Mouse (Mus musculus): ENCODE data around the gene Il23a.
"Not testable (repeated sequence)": the region's sequence is repeated elsewhere in the genome, so short reads cannot be mapped to it uniquely, and the experiment has no call there.

The Il23a gene

DNA sequence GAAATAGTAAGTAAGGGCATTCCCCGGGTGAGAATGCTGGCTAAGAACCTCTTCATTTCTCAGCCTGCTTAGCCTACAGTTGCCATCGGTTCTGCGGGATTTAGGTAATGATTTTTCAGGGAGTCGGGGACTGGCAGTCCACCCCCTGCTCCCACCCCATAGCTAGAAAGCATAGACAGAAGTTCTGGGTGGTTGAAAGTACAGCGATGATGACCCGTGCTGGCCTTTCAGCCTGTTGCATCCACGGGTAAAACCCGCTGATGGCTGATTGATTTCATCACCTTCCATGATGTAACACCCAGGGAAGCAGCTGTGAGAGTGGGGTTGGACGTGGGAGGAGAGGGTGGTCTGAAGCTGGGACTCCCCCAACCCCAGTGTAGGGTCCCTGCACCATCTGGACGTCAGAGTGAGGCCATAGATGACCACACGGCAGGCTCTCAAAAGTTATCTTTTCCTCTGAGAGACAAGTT is at the start of gene Il23a:
TSS of gene Il23a (minus strand) at position 51 of the 470 bp plus-strand sequence.
- DNase-seq (ENCODE audit: low spot score): no peak

DNA sequence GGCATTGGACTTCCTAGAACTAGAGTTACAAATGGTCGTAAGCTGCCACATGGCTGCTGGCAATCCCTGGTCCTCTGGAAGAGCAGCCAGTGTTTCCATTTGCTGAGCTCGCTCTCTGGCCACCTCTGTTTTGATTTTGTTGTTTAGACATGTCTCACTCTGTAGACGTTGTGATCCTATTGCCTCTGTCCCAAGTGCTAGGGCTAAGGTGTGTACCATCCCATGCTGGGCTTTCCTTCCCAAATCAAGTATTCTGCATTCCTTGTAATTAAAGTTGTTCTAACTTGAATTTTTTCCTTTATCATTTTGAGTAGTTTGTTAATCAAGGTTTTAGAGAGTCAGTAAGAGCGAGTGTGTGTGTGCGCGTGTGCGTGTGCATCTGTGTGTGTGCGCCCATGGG is 49.0 kb upstream of the Il23a start:
- no peak for DNase-seq (ENCODE audit: low spot score)

DNA sequence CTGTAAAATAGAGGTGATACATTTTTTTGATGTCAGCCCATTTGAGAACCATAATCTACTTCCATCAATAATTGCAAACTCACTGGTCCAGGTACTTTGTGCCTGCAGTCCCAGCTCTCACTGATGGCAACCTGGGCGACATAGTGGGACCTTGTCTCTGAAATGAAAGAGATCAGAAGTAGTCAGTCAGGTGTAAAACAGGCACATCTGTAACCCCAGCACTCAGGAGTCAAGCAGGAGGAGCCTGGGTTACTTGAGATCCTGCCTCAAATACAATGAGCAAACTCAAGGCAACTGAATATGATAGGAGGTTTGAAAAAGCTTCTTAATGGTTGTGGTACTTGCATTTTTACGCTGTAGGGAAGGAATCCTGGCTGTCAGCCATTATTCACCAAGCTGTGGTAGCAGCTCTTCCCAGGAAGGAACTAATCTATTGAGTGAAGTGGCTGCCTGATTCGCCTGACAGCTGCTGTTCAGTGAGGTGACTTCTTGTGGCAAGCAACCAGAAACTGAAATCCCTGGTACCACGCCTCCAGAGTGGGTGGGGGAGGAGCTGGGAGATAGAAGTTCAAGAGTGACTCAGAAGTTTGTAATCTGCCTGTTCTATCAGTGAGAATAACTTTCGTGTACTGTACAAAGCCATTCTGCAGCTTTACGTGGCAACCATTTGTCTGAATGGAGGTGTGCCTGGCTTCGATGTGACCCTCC is 46.2 kb upstream of the Il23a start:
- DNase-seq (ENCODE audit: low spot score): peak; percentile 81

DNA sequence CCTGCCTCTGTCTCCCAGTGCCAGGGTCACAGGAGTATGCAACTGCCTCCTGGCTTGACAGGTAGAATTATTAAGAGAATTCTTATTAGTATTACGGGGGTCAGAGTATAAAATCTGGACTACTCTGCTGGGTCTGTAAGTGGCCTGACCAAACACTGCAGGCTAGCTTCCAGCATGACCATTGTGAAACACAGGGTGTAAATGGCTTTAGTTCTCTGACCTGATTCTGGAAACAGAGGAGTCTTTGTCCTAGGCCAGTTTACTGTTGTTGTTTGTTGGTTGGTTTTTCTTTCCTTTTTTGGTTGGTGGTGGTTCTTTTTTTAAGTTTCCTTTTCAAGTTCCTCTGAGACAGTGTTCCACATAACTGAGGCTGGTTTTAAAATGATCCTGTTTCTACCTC is 44.9 kb upstream of the Il23a start:
- no peak for DNase-seq (ENCODE audit: low spot score)

DNA sequence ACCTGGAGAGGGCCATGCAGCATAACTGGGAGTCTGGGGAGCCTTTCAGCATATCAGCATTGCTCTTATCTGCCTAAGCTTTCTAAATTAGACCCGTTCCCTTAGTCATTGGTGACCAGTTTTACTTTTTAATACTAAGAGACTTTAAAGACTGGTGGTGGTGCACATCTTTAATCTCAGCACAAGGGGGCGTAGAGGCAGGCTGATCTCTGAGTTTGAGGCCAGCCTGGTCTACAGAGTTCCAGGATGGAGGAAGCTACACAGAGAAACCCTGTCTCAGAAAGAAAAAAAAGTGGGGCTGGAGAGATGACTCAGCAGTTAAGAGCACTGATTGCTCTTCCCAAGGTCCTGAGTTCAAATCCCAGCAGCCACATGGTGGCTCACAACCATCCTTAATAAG is 41.7 kb upstream of the Il23a start:
- DNase-seq (ENCODE audit: low spot score): peak; percentile 9

DNA sequence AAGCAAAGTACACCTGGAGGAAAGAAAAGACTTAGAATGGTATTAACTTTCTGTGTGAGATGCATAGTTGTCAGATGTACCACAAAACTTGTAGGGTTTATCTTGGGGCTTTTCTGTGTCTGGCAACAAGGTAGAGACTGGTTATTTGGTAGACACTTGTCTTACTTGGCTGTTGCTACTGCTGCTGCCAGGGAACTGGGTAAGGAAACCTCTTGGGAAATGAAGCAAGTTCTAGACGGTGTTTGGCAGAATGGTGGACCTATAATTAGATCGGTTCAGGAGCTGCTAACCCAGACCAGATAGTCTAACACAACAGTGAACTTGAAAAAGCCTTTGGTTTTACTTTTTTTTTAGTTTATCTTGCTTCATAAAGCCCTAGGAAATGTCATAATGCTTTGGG is 40.4 kb upstream of the Il23a start:
- DNase-seq (ENCODE audit: low spot score): no peak

DNA sequence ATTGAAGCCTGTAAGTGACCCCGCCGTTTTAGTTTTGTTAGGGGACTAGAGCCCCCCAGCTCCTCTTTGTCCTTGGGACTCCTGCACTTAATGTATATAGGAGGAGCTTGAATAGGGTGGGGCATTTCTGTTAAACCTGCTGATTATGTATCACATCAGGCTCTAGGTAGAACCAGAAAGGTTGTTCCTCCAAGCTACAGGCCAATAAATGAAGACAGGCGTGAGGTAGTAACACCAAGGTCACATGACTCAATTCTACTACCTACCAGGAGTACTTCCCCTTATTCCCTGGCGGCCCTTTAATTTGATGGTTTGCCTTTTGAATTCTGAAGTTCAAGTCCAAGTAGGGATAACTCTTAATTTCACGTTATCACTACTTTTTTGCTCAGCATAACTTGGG is 39.9 kb upstream of the Il23a start:
- DNase-seq (ENCODE audit: low spot score): no peak

DNA sequence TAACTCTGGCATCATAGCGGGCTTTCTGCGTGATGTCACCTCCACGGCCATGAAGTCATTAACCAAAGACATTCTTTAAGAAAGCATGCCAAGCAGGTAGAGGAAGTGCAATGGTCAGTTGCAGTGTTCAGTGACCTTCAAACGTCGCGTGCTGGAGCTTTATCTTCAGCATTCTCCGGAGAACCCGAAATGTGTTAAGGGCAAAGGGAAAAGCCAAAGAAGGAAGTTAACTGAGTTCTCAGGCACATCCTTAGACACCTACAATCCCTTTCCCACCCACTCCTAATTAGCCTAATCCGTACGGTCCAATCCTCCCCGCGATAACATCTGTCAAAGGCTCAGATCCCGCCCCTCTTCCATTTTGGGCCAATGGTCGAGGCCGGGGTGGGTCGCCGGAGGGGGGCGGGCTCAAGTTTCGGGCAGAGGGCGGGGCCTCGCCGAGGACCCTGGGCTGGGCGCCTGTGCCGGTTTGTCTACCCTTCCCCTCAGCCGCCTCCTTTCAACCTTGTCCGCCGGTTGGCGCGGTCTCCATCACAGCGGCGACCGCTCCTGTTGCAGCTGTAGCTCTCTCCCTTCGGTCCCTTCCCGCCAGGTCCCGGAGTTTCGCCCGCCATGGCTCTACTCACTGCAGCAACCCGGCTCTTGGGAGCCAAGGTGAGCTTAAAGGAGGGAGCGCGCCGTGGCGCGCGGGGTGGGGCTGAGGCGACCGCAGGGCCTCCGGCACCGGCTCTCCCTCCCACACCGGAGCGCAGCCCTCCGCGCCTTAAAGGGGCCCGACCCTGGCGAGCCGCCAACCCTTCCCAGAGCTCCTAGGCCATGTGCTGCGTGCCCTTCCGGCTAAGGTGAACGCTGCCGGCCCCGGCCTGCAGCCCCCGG is 39.0 kb upstream of the Il23a start, which contains the start of gene Cs:
TSS of gene Cs (plus strand) at position 429 of the 876 bp plus-strand sequence.
- peak; percentile 96 for DNase-seq (ENCODE audit: low spot score)

DNA sequence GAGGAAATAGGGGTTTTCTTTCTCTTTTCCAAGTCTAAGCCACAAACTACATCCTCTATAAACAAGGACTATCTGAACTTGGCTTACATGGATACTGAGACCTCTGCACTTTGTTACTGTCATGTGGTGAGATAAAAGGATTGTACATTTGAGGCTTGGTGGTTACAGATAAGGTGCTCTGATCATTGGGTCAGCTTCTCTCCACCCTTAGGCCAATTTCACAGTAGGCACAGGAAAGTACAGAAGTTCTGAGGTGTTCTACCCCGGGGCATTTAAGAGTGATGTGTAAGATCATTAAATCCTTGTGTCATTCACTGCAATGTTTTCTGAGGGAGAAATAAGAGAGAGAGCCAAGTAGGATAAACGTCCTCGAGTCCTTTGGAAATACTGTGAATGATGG is 38.0 kb upstream of the Il23a start:
- DNase-seq (ENCODE audit: low spot score): no peak

DNA sequence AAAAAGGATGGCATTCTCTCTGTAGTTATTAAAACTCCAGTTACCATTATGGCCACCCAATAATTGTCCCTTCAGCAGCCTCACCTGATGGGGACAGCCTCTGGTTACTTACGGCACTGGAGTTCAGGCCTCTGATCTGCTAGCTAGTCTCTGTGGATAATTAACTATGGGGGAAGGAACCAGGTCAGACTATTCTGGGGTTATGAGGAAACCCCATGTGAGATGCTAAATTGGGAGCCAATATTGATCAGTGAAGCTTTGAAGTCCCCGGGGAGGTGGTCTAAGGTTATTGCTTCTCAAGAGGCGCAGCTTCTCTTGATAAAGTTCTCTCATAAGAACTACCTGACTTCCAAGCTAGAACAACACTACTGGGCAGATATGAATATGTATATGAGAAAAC is 37.6 kb upstream of the Il23a start:
- DNase-seq (ENCODE audit: low spot score): no peak

DNA sequence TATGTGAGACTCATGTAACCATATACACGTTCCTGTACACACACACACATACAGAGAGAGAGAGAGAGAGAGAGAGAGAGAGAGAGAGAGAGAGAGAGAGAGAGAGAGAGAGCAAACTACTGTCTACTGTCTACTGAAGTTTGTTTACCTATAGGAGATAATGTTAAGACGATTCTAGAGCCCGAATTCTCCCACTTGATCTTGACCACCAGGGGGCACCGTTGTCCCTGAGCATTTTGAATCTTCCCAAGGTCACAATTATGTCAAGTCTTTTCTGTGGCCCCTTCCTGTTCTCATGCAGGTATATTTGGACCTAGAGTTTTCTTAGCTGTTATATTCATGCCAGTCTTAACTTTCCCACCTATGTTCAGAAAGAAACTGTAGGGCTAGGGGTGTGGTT is 37.0 kb upstream of the Il23a start:
- DNase-seq (ENCODE audit: low spot score): peak; percentile 79

DNA sequence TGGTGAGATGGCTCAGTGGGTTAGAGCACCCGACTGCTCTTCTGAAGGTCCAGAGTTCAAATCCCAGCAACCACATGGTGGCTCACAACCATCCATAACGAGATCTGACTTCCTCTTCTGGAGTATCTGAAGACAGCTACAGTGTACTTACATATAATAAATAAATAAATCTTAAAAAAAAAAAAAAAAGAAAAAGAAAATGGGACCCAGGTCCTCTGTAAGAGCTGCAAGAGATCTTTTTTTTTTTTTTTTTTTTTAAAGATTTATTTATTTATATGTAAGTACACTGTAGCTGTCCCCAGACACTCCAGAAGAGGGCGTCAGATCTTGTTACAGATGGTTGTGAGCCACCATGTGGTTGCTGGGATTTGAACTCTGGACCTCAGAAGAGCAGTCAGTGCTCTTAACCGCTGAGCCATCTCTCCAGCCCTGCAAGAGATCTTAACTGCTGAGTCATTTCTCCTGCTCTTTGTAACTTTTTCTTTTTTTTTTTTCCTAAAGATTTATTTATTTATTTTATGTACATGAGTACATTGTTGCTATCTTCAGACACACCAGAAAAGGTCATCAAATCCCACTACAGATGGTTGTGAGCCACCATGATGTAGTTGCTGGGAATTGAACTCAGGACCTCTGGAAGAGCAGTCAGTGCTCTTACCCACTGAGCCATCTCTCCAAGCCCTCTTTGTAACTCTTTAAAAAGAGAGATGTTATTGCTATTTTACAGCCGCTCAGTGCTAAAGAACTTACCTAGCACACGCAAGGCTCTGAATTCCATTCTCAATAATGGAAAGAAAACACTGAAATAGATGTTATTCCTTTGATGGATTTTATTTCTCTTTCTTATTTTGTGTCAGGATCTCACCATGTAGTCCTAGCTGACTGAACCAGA is 34.1 kb upstream of the Il23a start:
- DNase-seq (ENCODE audit: low spot score): not testable (repeated sequence)

DNA sequence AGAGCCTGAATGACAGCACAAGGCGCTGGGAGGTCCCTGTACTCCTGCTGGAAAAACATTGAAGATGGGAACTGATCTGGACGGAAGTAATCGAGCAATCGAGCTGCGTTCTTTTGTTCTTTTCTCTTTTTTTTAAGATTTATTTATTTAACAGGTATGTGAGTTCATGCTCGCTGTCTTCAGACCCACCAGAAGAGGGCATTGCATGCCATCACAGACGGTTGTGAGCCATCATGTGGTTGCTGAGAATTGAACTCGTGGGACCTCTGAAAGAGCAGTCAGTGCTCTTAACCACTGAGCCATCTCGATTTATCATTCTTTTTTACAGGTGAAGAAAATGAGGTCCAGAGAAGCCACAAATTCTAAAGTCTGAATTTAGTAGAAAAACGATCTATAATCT is 29.1 kb upstream of the Il23a start:
- no peak for DNase-seq (ENCODE audit: low spot score)

DNA sequence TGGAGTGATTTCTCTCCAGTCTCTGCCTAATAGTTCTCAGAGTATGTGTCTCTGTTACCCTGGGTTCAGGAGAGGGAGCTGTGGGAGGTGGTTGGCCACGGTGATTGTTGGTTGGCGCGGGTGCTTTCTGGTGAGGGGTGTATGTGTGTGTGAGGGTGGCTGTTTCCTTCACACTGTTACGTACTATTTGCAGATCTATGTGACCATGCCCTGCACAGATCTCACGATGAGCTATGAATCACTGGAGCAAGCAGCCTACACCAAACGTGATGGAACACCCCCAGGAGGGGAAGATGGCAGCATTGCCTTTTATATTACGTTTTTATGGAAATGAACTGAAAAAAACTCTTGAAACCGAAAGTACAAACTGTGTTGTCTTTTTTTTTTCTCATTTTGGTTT is 28.3 kb upstream of the Il23a start:
- DNase-seq (ENCODE audit: low spot score): no peak

DNA sequence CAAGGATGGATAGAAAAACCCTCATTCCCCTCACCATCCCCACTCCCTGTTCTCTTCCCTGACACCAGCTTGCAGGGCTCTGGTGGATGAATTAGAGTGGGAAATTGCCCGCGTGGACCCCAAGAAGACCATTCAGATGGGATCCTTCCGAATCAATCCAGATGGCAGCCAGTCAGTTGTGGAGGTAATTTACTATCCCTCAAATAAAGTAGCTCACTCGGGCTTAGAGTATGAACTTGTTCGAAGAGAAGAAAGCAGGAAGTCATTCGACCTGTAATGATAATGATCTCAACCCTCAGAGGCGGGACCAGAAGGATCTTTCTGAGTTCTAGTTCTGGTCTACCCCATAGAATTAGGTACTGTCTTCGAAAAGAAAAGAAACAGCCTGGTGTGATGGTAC is 25.0 kb upstream of the Il23a start:
- no peak for DNase-seq (ENCODE audit: low spot score)

DNA sequence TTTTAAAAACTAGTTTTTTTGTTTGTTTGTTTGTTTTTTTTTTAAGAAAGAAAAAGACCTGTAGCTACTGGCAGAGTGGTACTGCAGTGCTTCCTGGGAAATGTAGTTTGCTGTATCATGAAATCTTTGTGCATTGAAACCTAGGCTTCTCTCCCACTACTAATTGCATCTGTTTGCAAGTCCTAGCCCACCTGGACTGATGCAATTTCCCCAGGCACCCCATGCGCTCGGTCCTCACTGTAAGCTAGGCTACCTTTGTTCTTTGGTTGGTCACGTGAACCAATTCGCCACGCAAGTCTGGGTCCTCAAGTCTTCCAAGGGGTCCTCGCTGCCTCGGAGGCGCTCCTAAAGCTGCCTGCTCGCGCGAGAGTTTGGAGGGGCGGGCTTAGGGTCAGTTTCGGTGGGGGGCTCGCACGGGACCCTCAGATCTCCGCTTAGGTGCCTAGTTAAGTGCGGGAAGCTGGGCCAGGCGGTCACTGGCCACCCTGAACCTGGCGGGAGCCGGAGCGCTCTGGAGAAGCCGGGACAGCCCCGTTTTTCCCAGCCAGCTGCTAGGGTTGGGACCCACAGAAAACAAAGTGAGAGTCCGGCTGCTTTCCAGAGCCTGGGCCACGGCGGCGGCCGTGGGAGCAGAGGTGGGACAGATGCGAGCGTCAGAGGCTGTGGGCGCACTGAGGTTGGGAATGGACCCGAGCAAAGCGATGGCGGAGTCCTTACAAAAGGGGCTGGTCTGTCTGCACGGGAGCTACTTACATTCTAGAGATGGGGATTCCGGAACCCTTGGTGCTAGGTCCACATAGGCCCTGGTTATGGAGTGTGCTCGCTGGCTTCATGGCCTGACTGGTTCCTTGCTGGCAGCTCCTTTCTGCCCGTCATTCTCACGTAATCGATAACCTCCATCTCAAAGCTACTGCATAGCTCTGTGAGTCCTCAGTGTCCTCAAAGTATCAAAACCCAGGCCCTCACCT is 23.9 kb upstream of the Il23a start, which contains the start of gene Cnpy2:
TSS of gene Cnpy2 (plus strand) at position 319 of the 968 bp plus-strand sequence.
- DNase-seq (ENCODE audit: low spot score): peak; percentile 83

DNA sequence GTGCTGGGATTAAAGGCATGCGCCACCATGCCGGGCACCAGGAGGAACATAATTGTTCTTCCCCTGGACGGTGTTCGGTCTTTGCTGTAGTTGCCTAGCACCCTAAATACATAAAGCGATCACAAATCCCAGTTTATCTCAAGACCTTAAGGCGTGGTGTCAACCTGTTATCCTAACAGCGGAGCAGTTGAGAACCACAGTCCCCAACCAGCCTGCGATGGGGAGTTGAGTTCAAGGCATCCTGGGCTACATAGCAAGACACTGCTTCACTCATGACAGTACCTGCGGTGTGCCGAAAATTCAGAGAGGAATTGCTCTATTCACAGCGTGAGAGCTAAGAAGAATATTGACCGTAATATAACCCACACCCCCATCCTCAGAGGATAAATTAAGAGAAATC is 23.1 kb upstream of the Il23a start:
- no peak for DNase-seq (ENCODE audit: low spot score)

DNA sequence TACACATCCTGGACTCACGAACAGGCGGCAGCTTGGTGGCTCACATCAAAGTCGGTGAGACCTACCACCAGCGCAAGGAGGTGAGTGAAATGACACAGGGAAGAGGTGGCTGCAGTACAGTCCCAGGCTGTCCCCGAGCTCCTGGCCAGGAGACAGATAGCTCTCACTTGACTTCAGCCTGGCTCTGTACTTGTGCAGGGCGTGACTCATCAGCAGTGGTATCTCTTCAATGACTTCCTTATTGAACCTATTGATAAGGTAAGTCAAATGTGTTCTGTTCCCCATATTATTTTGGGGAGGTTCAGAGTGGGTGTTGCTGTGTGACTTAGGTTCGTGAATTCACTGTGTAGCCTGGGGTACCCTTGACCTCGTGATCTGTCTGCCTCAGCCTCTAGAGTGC is 17.0 kb upstream of the Il23a start:
- DNase-seq (ENCODE audit: low spot score): no peak

DNA sequence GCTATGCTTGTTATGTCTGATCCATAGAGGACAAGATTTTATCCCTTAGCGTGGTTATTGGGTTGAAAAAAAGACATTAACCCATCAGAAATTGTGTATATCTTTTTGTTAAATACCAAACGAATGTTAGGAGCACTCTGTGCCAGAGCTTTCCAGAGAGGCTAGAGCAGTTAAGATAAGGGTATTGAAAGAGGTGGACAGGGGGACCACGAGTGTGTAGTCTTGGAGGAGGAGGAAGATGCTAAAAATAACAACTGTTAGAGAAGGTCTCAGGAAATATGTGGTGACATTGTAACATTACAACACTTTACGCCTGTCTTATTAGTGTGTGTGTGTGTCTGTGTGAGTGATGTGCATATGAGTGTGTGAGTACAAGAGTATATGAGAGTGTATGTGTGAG is 12.3 kb upstream of the Il23a start:
- no peak for DNase-seq (ENCODE audit: low spot score)

DNA sequence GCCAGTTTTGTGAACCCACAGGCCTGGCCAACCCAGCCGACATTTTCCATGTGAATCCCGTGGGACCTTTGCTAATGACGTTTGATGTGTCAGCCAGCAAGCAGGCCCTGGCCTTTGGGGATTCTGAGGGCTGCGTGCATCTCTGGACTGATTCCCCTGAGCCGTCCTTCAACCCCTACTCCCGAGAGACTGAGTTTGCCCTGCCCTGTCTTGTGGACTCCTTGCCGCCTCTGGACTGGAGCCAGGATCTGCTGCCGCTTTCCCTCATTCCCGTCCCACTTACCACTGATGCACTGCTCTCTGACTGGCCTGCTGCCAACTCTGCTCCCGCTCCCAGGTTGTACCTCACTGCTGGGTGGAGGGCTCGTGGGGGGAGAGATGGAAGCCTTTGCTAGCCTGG is 11.6 kb upstream of the Il23a start:
- DNase-seq (ENCODE audit: low spot score): no peak

DNA sequence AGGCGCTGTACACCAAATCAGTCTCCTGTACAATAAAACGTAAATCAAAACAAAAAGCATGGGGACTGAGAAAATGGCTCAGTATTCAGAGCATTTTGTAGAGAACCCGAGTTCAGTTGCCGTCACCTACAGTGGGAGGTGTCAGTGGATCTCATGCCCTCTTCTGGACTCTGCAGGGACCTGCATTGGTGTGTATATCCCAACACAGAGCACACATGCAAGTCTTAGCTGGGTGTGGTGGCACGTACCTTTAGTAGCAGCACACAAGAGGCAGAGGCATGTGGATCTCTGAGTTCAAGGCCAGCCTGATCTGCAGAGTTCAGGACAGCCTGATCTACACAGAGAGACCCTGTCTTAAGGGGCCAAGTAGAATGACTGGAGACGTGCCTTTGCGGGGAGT is 11.1 kb upstream of the Il23a start:
- DNase-seq (ENCODE audit: low spot score): no peak
